8 mouse cellular contexts compared by ENCODE assay signal in the genomic region with DNA sequence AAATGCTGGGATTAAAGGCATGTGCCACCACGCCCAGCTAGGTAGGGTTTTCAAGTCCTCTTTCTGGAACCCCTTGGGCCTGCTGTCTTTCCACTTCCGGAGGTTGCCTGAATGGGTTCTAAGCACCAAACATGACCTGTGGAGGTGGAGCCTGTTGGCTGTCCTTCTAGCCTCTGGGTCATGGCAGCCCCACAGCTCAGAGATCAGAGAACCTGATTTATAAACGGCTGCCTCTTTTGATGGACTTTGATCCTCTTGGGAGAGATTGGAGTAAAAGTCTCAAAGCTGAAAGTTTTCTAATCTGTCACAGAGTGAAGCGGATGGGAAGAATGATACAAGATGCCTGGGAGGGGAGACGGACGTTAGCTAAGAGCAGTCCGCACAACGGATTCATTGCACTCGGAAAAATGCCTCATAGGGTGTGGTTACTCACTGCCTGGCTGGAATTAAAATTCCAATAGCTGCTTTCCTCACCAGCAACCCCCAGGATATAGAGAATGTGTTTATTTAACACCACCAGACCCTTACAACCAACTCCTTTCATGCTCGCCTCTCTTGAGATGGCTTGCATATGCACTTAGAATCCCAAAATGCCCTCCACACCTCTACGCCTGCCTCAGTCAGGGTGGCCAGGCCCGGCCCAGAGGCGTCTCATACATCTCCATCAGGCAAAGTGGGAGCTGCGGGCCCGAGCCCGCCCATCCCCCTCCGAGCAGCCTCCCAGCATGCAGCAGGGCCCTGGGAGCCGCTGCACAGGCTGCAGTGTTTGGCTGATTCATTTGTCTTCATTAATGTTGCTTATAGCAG.
DNase-seq lines count a peak whose midpoint lies in the region; ATAC-seq and TF ChIP-seq lines count a peak whose summit lies in the region.

No protein-coding gene starts in this region.

- H3K27ac ChIP-seq in heart, embryonic 10.5 days: peak overlapping the region; percentile 75; the same call in 1 of the 2 replicates
- H3K27ac ChIP-seq in ES-E14 (ENCODE audit: insufficient read depth, low read depth, low read length, poor library complexity, severe bottlenecking): peak overlapping the region; percentile 94
- H3K27ac ChIP-seq in forebrain, embryonic 16.5 days (ENCODE audit: low read length): no peak overlapping the region
- H3K27ac ChIP-seq in midbrain, embryonic 11.5 days (ENCODE audit: low read depth, low read length): no peak overlapping the region; the same call in 1 of the 2 replicates

- ATAC-seq in forebrain, embryonic 16.5 days: peak; percentile 84
- peak; percentile 84 for ATAC-seq in midbrain, embryonic 11.5 days (ENCODE audit: low FRiP score)
- ATAC-seq in erythroid progenitor cell, adult 5-6 weeks (replicated peaks; ENCODE audit: low FRiP score, poor library complexity, severe bottlenecking): no peak

- H3K27me3 ChIP-seq in heart, embryonic 10.5 days (ENCODE audit: insufficient read depth, poor library complexity, severe bottlenecking): no peaks in the 10 kb centered on the region
- H3K27me3 ChIP-seq in forebrain, embryonic 16.5 days (replicated peaks; ENCODE audit: control insufficient read depth, insufficient read depth, low read length): no peaks in the 10 kb centered on the region
- no peaks in the 10 kb centered on the region for H3K27me3 ChIP-seq in midbrain, embryonic 11.5 days (ENCODE audit: control insufficient read depth, insufficient read depth, low read length)

- whole genome bisulfite sequencing in heart, embryonic 10.5 days: 48% methylated on average over 18 of the region's 18 CpGs
- 39% methylated on average over 18 of the region's 18 CpGs for WGBS in forebrain, embryonic 16.5 days
- WGBS in midbrain, embryonic 11.5 days: 47% methylated on average over 18 of the region's 18 CpGs

- no peaks in the 10 kb centered on the region for H3K9me3 ChIP-seq in heart, embryonic 10.5 days
- H3K9me3 ChIP-seq in ES-E14 (ENCODE audit: control insufficient read depth, insufficient read depth, low read depth, low read length): no peaks in the 10 kb centered on the region
- no peaks in the 10 kb centered on the region for H3K9me3 ChIP-seq in forebrain, embryonic 16.5 days (ENCODE audit: control insufficient read depth, low read length)
- H3K9me3 ChIP-seq in midbrain, embryonic 11.5 days (ENCODE audit: control insufficient read depth, low read length): no peaks in the 10 kb centered on the region

- peaks cover 24% of the 10 kb centered on the region for H3K4me1 ChIP-seq in heart, embryonic 10.5 days
- H3K4me1 ChIP-seq in ES-E14 (ENCODE audit: control insufficient read depth in 2 of 2, insufficient read depth in 2 of 2, low read length in 2 of 2, poor library complexity in 1 of 2): peaks cover 12 to 30% of the 10 kb centered on the region in 2 experiments; a peak in 3 of 4 replicates
- H3K4me1 ChIP-seq in forebrain, embryonic 16.5 days (replicated peaks; ENCODE audit: control insufficient read depth, insufficient read depth, low read length): peaks cover 17% of the 10 kb centered on the region
- H3K4me1 ChIP-seq in midbrain, embryonic 11.5 days (ENCODE audit: control insufficient read depth, insufficient read depth, low read length): peaks cover 19% of the 10 kb centered on the region

- no peaks in the 10 kb centered on the region for H3K36me3 ChIP-seq in heart, embryonic 10.5 days
- H3K36me3 ChIP-seq in ES-E14 (ENCODE audit: control insufficient read depth, insufficient read depth, low read length, poor library complexity, severe bottlenecking): no peaks in the 10 kb centered on the region
- no peaks in the 10 kb centered on the region for H3K36me3 ChIP-seq in forebrain, embryonic 16.5 days (ENCODE audit: control insufficient read depth, insufficient read depth)
- H3K36me3 ChIP-seq in midbrain, embryonic 11.5 days (ENCODE audit: control insufficient read depth, insufficient read depth, low read length): no peaks in the 10 kb centered on the region

- in situ Hi-C loops in ES-E14 (cut with MboI; ENCODE audit: low sequenced_read_pairs in 2 of 2, unreplicated experiment in 2 of 2): no loop called here

- peak overlapping the region; percentile 49; the same call in 1 of the 2 replicates for H3K9ac ChIP-seq in ES-E14 (ENCODE audit: insufficient read depth, low read depth, low read length, poor library complexity, severe bottlenecking)
- H3K9ac ChIP-seq in forebrain, embryonic 16.5 days (replicated peaks; ENCODE audit: low read depth, low read length): 0 out of 2 replicates have a peak overlapping the region, but pooled peaks have one; percentile 15
- peak overlapping the region; percentile 25; the same call in 1 of the 2 replicates for H3K9ac ChIP-seq in midbrain, embryonic 11.5 days (ENCODE audit: low read length)

- H3K4me3 ChIP-seq in heart, embryonic 10.5 days: no peak overlapping the region
- no peak overlapping the region for H3K4me3 ChIP-seq in ES-E14 (ENCODE audit: insufficient read depth in 1 of 2, low read depth in 1 of 2, low read length in 2 of 2, poor library complexity in 1 of 2, severe bottlenecking in 1 of 2)
- no peak overlapping the region for H3K4me3 ChIP-seq in forebrain, embryonic 16.5 days (replicated peaks; ENCODE audit: low read length)
- H3K4me3 ChIP-seq in midbrain, embryonic 11.5 days (ENCODE audit: low read depth, low read length): no peak overlapping the region

- no peak for DNase-seq in heart, embryonic 10.5 days (ENCODE audit: low spot score)
- DNase-seq in heart, postnatal 14 days: no peak
- DNase-seq in ES-E14 (ENCODE audit: low read depth, low spot score): no peak
- peak; percentile 90 for DNase-seq in midbrain, embryonic 11.5 days (ENCODE audit: low spot score, missing footprints)
- DNase-seq in left cerebral cortex, postnatal 36 days (ENCODE audit: low spot score in 2 of 2): no peak
- DNase-seq in left cerebral cortex, postnatal 4 days: no peak

- intact Hi-C loops in heart, postnatal 14 days (cut with DNase I): no loop called here
- intact Hi-C loops in left cerebral cortex, postnatal 36 days (cut with DNase I): no loop called here
- intact Hi-C loops in left cerebral cortex, postnatal 4 days (cut with DNase I): no loop called here

- peak overlapping the region; percentile 4; the same call in 1 of the 2 replicates for H3K4me2 ChIP-seq in forebrain, embryonic 16.5 days (ENCODE audit: low read length)
- no peak overlapping the region for H3K4me2 ChIP-seq in midbrain, embryonic 11.5 days

TF ChIP-seq in ES-E14, 5 proteins besides CTCF, POLR2A, EP300 and RAD21:
- TF ChIP-seq CHD2 (IDR thresholded peaks at IDR 0.05; ENCODE audit: low read depth, low read length): no peak
- no peak for TF ChIP-seq HCFC1 (IDR thresholded peaks at IDR 0.05; ENCODE audit: borderline replicate concordance, insufficient read depth, low read length)
TF ChIP-seq in ES-E14: peak in this region for 0.

Comparison
In these comparisons a context has a peak if more than half of its experiments do, and no peak if none do; other contexts are left out.
1. H3K27ac ChIP-seq: peak in heart, embryonic 10.5 days (single experiment) and ES-E14 (single experiment); none in forebrain, embryonic 16.5 days (single experiment) and midbrain, embryonic 11.5 days (single experiment).
2. Peak in every context shown above with its lines, with median percentiles within 50 percentile points of each other: H3K9ac ChIP-seq.